Mouse (Mus musculus) hindbrain, postnatal 0 days (tissue): ENCODE results near the gene Pam16. TPM values are rescaled to one million over a fixed set of nuclear protein-coding genes. Genes with fewer than 3 reads are reported as not detected.
A peak's percentile ranks its signal among the peaks of the same experiment; 100 is the strongest.

Experiments used
- ATAC-seq: fragments of 200-750 bp; cut with Nextera tagmentation; 2 replicates; pipeline ENCODE4 v1.8.0; 2017; ENCODE audit warnings: mild to moderate bottlenecking, moderate TSS enrichment, moderate library complexity
- DNase-seq: peaks from one replicate; pipeline ENCODE4 v3.0.0-alpha.2; 2015; ENCODE audit warnings: low spot score
- H3K27ac ChIP-seq: fragments of 300-500 bp; sonication (generic); 2 replicates; pipeline ENCODE4 v1.5.1; 2014; ENCODE audit warnings: mild to moderate bottlenecking
- H3K27me3 ChIP-seq: fragments of 300-500 bp; sonication (generic); 2 replicates; pipeline ENCODE4 v1.6.1; 2014; ENCODE audit warnings: low read length, mixed read lengths; ENCODE audit not compliant: insufficient read depth
- H3K36me3 ChIP-seq: fragments of 300-500 bp; sonication (generic); 2 replicates; pipeline ENCODE4 v1.6.1; 2014; ENCODE audit warnings: low read length, mixed read lengths; ENCODE audit not compliant: insufficient read depth
- H3K4me1 ChIP-seq: fragments of 300-500 bp; sonication (generic); 2 replicates; pipeline ENCODE4 v1.6.1; 2014; ENCODE audit warnings: antibody characterized with exemption, low read length, mixed read lengths; ENCODE audit not compliant: insufficient read depth
- H3K4me2 ChIP-seq: fragments of 300-500 bp; sonication (generic); 2 replicates; pipeline ENCODE4 v1.6.1; 2014; ENCODE audit warnings: low read depth, mild to moderate bottlenecking, low read length, moderate library complexity, mixed read lengths
- H3K4me3 ChIP-seq: fragments of 300-500 bp; sonication (generic); 2 replicates; pipeline ENCODE4 v1.5.1; 2014; ENCODE audit warnings: low read length
- H3K9ac ChIP-seq: fragments of 300-500 bp; sonication (generic); replicated peaks from 2 replicates; pipeline ENCODE4 v1.6.1; 2014; ENCODE audit warnings: mild to moderate bottlenecking, low read length, moderate library complexity, mixed read lengths
- H3K9me3 ChIP-seq: fragments of 300-500 bp; sonication (generic); 2 replicates; pipeline ENCODE4 v1.6.1; 2016; ENCODE audit warnings: low read length, mixed read lengths
- CTCF ChIP-seq: IDR thresholded peaks from 2 replicates; pipeline ENCODE4 v1.5.1; 2016; ENCODE audit warnings: antibody characterized with exemption, control low read depth, low read depth
- WGBS: fragments of 180-500 bp; shearing (Covaris S2); extraction: QIAGEN DNeasy Blood & Tissue Kit; methylation state at CpG from one replicate; pipeline ENCODE4 v1.1.7; 2014; 5-methylcytosine and 5-hydroxymethylcytosine counted together
- polyA plus RNA-seq: library from polyadenylated mRNA; unstranded; fragments of >200 nt; fragmentation: Nextera tagmentation; extraction: Ambion mirVana; gene quantifications from 2 replicates; pipeline ENCODE4 v1.2.1, GENCODE M21; 2015
- total RNA-seq: library from RNA; depleted of rRNA; stranded (reverse); fragments of >200 nt; gene quantifications from 2 replicates; pipeline ENCODE4 v1.2.3, GENCODE M21; 2014

Gene Pam16
- total and polyA plus RNA-seq, 2 experiments from 2014 or later = 25.4 to 140 TPM

GRCm38 (mm10) chr16:4602189-4602588 lies 22.6 kb downstream of the Pam16 start:
- no peak for TF ChIP-seq CTCF

GRCm38 (mm10) chr16:4600701-4601310 lies 24.0 kb downstream of the Pam16 start:
- Histone ChIP-seq H3K36me3 (no peaks in the 10 kb centered on the region), H3K4me3 (no peak overlapping the region), H3K9ac (no peak overlapping the region), H3K4me1 (peaks cover 46% of the 10 kb centered on the region), H3K9me3 (no peaks in the 10 kb centered on the region), H3K27ac (no peak overlapping the region), H3K27me3 (no peaks in the 10 kb centered on the region), H3K4me2 (no peak overlapping the region)
- 79% methylated on average over 9 of the region's 9 CpGs for WGBS
- ATAC-seq (no peak), DNase-seq (no peak)
- no peak for TF ChIP-seq CTCF

More at GRCm38 (mm10) chr16:4602189-4602588, 22.6 kb downstream of the Pam16 start:
- WGBS = 8% methylated on average over 3 of the region's 3 CpGs
- no peak overlapping the region for H3K4me3 ChIP-seq
- peaks cover 43% of the 10 kb centered on the region for H3K4me1 ChIP-seq
- ATAC-seq (no peak), DNase-seq (no peak)
- H3K27me3 ChIP-seq = no peaks in the 10 kb centered on the region
- H3K9me3 ChIP-seq = no peaks in the 10 kb centered on the region
- H3K36me3 ChIP-seq = no peaks in the 10 kb centered on the region
- H3K9ac ChIP-seq = no peak overlapping the region
- H3K4me2 ChIP-seq = no peak overlapping the region
- H3K27ac ChIP-seq = no peak overlapping the region

DNA sequence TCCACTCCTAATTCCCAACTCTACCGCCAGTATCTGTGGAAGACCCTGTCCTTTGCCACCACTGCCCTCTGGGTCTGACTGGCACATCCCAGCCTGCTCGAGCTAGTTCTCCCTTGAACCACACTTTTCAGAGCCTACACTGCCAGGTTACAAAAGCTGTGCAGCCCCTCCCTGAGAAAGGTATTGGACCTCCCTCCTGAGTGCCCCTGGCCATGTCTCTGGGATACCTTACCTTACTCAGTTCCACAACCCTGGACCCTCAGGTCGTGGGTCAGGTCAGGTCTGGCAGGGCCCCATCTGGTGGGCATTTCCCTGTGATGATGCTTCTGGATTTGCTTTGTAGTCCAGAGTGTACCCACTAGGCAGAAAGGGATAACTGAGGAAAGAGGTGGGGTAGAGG lies 25.2 kb downstream of the Pam16 start:
- Histone ChIP-seq H3K4me1 (peaks cover 47% of the 10 kb centered on the region), H3K9ac (no peak overlapping the region), H3K4me2 (no peak overlapping the region), H3K9me3 (no peaks in the 10 kb centered on the region), H3K36me3 (no peaks in the 10 kb centered on the region), H3K4me3 (no peak overlapping the region), H3K27me3 (no peaks in the 10 kb centered on the region), H3K27ac (no peak overlapping the region)
- TF ChIP-seq CTCF = no peak
- DNase-seq (no peak), ATAC-seq (no peak)
- 80% methylated on average over 3 of the region's 3 CpGs for WGBS

DNA sequence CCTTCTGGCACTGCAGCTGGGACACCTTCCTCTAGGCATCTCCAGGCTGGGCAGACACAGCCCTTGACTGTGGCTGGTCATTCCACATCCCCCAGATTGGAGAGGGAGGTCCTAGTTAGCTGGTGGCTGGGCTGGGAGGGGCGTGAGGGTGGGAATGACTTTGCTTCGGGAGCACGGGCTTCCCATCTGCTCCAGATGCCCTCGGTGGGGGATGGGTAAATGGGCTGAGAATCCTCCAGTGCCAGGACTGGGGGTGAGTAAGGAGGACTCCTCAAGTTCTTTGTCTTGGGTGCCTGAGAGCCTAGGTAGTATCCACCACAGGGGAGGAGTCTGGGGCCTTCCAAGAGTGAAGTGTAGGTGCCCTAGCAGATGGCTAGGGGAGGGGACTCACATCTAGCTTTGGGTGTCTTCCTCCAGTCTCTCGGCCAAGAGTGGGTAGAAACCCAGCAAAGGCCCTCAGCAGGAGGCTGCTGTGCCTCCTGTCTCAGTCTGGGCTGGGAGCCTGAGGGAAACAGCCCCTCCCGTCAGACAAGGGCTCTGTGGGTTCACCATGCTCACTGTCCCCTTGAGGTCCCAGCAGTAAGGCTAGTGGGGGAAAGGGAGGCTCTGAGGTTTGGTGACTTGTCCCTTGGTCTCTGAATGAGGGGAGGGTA lies 25.8 kb downstream of the Pam16 start:
- Histone ChIP-seq H3K4me1 (peaks cover 47% of the 10 kb centered on the region), H3K9ac (no peak overlapping the region), H3K36me3 (no peaks in the 10 kb centered on the region), H3K27me3 (no peaks in the 10 kb centered on the region), H3K27ac (no peak overlapping the region), H3K9me3 (no peaks in the 10 kb centered on the region), H3K4me2 (no peak overlapping the region), H3K4me3 (no peak overlapping the region)
- TF ChIP-seq CTCF = no peak
- WGBS = 16% methylated on average over 6 of the region's 6 CpGs
- ATAC-seq = no peak
- DNase-seq = peak; percentile 48

DNA sequence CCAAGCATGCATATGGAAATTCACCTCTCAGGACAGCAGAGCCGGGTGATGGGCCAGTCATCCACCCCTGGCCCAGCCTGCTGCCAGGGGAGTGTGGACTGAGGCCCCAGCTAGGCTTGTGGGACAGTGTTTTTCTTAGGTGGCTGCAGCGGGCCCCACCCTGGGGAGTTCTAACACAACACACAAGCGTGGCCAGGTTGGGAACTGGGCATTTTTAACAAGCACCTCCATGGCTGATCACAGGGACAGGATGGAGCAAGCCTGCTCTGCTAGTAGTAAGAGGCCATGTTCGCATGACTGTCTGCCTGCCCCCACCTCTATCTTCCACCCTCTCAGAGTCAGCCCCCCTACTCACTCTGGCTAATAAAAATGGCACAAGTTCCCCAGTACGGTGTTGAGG lies 26.7 kb downstream of the Pam16 start:
- 64% methylated on average over 5 of the region's 5 CpGs for WGBS
- H3K36me3 ChIP-seq = no peaks in the 10 kb centered on the region

GRCm38 (mm10) chr16:4597296-4597695 lies 27.5 kb downstream of the Pam16 start:
- Histone ChIP-seq H3K27me3 (no peaks in the 10 kb centered on the region), H3K9ac (no peak overlapping the region), H3K4me1 (peaks cover 44% of the 10 kb centered on the region), H3K36me3 (no peaks in the 10 kb centered on the region), H3K4me2 (peak overlapping the region; percentile 86), H3K4me3 (no peak overlapping the region), H3K27ac (peak overlapping the region; percentile 15; the same call in 1 of the 2 replicates), H3K9me3 (no peaks in the 10 kb centered on the region)
- WGBS = 68% methylated on average over 6 of the region's 7 CpGs
- ATAC-seq (no peak), DNase-seq (no peak)
- no peak for TF ChIP-seq CTCF

More for the DNA sequence above, 26.7 kb downstream of the Pam16 start:
- Histone ChIP-seq H3K27ac (no peak overlapping the region), H3K27me3 (no peaks in the 10 kb centered on the region), H3K4me3 (no peak overlapping the region), H3K9me3 (no peaks in the 10 kb centered on the region), H3K9ac (no peak overlapping the region), H3K4me2 (no peak overlapping the region), H3K4me1 (peaks cover 41% of the 10 kb centered on the region)
- no peak for ATAC-seq
- TF ChIP-seq CTCF = no peak
- DNase-seq = no peak

- no peaks in the 10 kb centered on the region for H3K36me3 ChIP-seq
- DNase-seq (no peak), ATAC-seq (no peak)
- H3K4me2 ChIP-seq = peak overlapping the region; percentile 86
- peaks cover 45% of the 10 kb centered on the region for H3K4me1 ChIP-seq
- no peak overlapping the region for H3K9ac ChIP-seq
- H3K9me3 ChIP-seq = no peaks in the 10 kb centered on the region
- peak overlapping the region; percentile 15; the same call in 1 of the 2 replicates for H3K27ac ChIP-seq
- TF ChIP-seq CTCF = no peak
- H3K27me3 ChIP-seq = no peaks in the 10 kb centered on the region
- H3K4me3 ChIP-seq = no peak overlapping the region
- WGBS = 34% methylated on average over 2 of the region's 2 CpGs
Observed at GRCm38 (mm10) chr16:4596836-4597235, 28.0 kb downstream of the Pam16 start.
